Mouse (Mus musculus) ES-Bruce4 (cell line): ENCODE measurements at regions not wholly inside any gene's neighbourhood (a gene's known extent, or its start where the extent isn't known, plus 50 kb on each side); places are given as distances from the start of the nearest gene placed in this dataset.

Experiments used
- CTCF ChIP-seq: IDR thresholded peaks from one replicate; pipeline ENCODE4 v1.8.1; 2011; ENCODE audit warnings: low read depth, low read length
- EP300 ChIP-seq: IDR thresholded peaks from 2 replicates; pipeline ENCODE4 v1.6.1; 2011; ENCODE audit warnings: low read depth, low read length; ENCODE audit not compliant: insufficient read depth
- POLR2A ChIP-seq: IDR thresholded peaks from one replicate; pipeline ENCODE4 v1.8.1; 2011; ENCODE audit warnings: low read length; ENCODE audit not compliant: insufficient read depth

GRCm38 (mm10) chr4:10480936-10481335 lies 393.4 kb upstream of the 2610301B20Rik start:
- TF ChIP-seq EP300 (no peak), CTCF (no peak), POLR2A (no peak)
